Mouse (Mus musculus): ENCODE results near the gene Aff3.
A peak's percentile ranks its signal among the peaks of the same experiment; 100 is the strongest.

Gene Aff3

GRCm38 (mm10) chr1:38332919-38333318 is 331.8 kb downstream of the Aff3 start:
- DNase-seq (ENCODE audit: low spot score in 2 of 2) = peak; percentile 15 to 53

GRCm38 (mm10) chr1:38324206-38324605 is 340.5 kb downstream of the Aff3 start:
- DNase-seq (ENCODE audit: low spot score in 2 of 2) = peak; percentile 9 to 14

DNA sequence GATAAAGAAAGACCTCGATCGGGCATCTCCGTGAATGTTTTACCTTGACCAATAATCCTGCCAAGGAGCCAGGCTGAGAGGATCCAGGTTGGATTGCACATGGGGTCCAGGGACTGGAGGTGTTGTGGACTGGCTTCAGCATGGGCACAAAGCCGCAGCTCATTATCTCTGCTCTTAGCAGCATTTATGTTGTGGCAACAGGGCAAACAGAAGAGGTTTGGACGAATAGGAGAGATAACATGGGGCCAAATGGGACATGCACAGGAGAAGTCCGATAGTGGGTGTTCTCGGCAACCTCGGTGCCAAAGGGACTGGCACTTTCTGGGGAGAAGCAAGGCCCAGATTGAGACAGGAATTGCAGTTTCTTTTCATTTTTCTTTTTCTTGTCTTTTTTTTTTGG is 342.9 kb downstream of the Aff3 start:
- no peak for DNase-seq (ENCODE audit: low spot score in 2 of 2)

DNA sequence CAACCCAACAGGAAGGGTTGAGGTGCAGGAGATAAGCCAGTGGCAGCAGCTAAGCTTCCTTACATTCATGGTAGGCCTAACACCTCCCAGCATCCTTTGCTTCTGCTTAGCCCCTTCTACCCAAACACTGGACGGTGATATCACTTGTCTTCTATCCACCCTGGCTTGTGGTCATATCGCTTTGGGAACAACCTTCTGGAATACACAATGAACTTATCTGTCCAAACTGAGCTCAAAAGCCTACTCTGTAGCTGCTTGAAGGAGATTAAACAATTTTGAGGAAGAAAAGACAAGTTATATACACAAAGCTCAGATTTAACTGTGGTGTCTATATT is 343.8 kb downstream of the Aff3 start:
- DNase-seq (ENCODE audit: low spot score in 2 of 2) = no peak

- DNase-seq (ENCODE audit: low spot score in 2 of 2) = no peak
Observed at GRCm38 (mm10) chr1:38320126-38320970, 344.4 kb downstream of the Aff3 start.

DNA sequence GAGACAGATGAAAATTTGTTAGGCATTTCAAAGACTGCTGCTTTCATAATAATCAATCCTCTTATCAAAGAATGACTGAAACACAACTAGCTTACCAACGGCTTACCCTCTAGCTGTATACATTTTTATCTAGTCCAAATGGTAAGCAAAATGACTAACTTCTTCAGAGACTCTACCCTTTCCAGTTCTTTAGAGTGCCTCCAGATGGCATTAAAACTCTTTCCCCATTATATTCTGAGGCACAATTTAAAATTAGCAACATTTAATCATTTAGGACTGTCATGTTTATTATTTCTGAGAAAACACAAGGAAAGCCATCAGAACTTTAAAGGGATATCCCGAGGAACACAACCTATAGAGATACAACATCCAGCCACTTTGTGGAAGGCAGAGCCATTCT is 346.1 kb downstream of the Aff3 start:
- no peak for DNase-seq (ENCODE audit: low spot score in 2 of 2)

GRCm38 (mm10) chr1:38315992-38316391 is 348.8 kb downstream of the Aff3 start:
- no peak for DNase-seq (ENCODE audit: low spot score in 2 of 2)

DNA sequence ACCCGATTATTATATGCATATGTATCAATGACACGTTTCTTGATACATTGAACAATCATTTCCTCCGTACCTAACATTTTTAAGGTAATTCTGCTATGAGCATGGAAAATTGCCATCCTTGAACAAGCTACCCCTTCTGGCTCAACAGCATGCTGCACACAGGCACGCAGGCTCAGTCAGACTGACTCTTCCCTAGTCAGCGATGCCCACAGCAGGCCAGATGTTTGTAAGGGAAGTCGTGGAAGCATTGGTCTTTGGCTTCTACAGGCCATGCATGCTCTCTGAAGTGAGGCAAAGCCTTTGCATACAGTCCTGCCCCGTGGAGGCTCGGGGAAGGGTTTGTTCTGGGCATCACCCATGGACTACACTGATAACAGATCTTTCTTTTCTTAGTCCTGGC is 354.3 kb downstream of the Aff3 start:
- no peak for DNase-seq (ENCODE audit: low spot score in 2 of 2)

GRCm38 (mm10) chr1:38310076-38310475 is 354.7 kb downstream of the Aff3 start:
- DNase-seq (ENCODE audit: low spot score in 2 of 2) = no peak

DNA sequence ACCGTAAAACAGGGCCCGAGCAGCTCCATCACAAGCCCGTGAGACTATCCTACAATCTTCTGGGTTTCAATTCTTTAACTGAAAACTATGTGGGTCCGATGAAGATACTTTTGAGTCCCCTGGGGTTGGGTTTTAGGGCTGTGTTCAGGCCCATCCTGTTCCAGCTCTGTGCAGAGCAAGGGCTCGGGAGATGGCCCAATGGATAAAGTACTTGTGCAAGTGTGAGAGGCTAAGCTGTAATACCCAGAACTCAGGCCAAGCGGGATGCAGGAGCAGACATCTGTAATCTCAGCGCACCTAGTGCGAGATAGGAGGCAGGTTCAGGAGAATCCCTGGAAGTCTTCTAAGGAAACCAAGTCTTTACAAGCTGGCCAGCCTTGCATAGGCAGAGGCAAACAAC is 355.4 kb downstream of the Aff3 start:
- DNase-seq (ENCODE audit: low spot score in 2 of 2) = no peak

DNA sequence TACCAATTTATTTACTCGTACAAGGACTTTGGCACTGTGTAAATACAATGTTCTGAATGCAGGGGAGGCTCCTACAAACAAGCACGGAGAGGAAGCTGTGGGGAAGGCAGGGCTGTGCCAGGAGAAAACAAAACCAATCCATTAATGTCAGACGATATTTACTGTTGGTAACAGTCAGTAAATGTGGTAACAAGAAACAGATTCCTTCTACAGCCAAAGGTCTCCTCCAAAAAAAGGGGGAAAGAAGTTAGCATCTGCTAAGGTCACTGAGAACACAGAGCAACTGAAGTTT is 356.1 kb downstream of the Aff3 start:
- DNase-seq (ENCODE audit: low spot score in 2 of 2) = no peak

- DNase-seq (ENCODE audit: low spot score in 2 of 2) = no peak
Observed at GRCm38 (mm10) chr1:38307821-38308704, 356.7 kb downstream of the Aff3 start.

DNA sequence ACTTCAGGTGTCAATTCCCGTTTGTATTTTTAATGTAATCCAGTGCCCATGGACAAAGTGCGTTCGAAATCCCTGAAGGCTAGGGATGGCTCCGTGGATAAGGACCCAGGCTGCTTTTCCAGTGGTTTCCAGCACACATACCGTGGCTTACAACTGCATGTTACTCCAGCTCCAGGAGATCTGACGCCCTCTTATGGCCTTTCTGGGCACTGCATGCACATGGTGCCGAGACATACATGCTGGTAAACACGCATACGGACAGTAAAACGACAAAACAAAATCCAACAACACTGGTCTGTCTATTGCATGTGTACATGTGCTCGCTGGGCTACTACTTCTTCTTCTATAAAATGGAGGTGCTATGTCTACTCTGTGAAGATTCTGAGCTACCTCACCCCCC is 357.5 kb downstream of the Aff3 start:
- DNase-seq (ENCODE audit: low spot score in 2 of 2) = no peak

- no peak for DNase-seq (ENCODE audit: low spot score in 2 of 2)
Observed at GRCm38 (mm10) chr1:38306146-38306545, 358.6 kb downstream of the Aff3 start.

GRCm38 (mm10) chr1:38304376-38304775 is 360.4 kb downstream of the Aff3 start:
- no peak for DNase-seq (ENCODE audit: low spot score in 2 of 2)

GRCm38 (mm10) chr1:38298291-38298690 is 366.5 kb downstream of the Aff3 start:
- no peak for DNase-seq (ENCODE audit: low spot score in 2 of 2)

DNA sequence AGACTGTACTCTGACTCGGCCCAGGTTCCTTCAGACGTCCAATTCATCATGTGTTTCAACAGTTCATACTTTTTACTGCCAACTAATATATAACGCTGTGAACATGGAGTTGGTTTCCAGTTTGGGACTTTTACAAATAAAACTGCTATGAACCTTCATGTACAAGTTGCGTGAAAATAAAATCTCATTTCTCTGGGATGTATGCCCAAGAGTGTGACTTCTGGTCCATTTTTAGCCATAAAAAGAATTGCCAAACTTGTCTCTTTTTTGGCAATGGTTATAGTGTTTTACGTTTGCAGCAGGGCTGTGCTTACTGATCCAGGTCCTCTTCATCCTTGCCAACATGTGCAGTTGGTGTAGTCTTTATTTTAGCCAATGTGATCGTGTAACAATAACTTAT is 369.8 kb downstream of the Aff3 start:
- DNase-seq (ENCODE audit: low spot score in 2 of 2) = no peak

DNA sequence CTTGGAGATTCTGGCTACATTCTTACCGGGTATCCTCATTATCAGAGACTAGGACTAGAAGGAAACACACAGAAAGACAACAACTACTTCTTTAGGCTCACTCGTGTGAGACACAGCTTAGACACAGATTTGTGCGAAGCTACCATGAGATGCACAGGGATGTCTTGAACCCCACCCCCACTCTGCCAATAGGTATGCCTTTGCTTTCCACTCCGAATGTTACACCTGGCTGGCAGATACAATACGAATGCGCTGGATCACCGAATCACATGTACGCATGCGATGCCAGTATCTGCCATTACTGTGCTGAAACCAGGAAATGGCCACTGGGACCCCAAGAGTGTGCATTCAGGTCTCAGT is 370.4 kb downstream of the Aff3 start:
- DNase-seq (ENCODE audit: low spot score in 2 of 2) = no peak

- no peak for DNase-seq (ENCODE audit: low spot score in 2 of 2)
Observed at GRCm38 (mm10) chr1:38293671-38294335, 371.0 kb downstream of the Aff3 start.

DNA sequence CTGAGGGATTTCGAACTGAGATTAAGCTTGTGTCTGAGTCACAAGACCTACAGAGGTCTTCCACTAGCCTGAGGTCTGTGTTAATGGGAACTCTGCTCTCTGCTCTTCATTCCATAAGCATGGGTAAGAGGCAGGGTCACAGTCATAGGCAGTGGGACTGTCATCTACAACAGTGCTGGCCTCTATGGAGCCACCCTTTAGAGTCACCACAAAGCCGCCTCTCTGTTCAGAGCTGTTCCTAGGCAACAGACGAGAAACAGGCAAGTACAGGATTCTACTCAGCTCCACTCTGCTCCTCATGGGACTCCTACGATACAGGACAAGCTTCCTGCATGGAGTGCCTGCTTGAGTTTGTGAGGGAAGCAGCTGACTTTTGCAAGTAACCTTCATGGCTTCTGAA is 371.9 kb downstream of the Aff3 start:
- no peak for DNase-seq (ENCODE audit: low spot score in 2 of 2)

DNA sequence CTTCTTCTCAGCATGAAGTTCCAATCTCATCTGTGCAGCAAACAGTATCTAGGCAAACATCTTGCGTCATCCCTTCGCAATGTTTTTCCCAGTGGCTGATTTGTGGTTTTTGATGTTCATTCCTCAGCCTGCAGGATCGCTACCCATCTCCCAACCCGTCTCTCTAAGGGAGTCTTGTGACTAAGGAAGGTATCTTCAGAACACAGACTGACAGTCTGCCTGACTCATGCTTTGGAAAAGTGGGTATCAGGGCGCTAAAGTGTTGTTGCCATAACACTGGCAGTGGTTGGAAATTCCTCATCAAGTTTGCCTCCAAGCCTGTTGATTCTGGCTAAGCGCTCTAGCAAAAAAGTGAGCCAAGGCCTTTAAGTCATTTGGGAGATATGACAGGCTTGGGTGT is 372.8 kb downstream of the Aff3 start:
- DNase-seq (ENCODE audit: low spot score in 2 of 2) = no peak

DNA sequence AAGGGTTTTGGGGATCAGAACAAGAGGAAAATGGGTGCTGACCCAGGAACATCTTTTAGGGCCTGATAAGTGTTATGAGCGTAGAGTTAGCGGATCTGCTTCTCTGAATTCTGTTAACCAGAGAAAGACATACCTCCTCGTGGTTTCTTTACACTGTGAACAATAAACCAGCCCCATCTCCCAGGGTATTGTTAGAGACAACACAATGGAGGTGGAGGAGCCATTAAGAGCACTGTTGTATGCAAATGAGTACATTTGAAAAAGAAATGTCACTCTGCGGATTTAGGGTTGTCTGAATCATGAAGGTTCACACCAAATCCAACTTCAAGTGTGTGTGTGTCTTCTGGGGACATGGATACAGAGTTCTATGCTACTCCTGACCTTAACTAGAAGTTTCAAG is 373.3 kb downstream of the Aff3 start:
- DNase-seq (ENCODE audit: low spot score in 2 of 2) = no peak

DNA sequence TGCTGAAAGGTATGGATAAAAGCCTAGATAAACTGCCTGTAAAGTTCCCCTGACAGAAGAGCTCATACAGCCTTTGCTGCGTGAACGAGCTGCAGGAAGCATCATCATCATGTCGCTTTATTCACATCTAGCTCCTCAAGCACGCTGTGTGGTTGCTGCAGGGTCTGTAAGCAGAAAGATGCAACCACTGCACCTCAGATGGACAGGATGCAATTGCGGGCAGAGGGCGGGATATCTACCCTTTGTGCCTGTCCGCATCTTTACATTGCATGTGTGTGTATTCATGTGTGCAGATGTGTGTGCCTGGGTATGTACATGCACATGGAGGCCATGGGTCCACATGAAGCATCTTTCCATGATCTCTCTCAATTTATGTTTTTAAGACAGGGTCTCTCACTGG is 373.9 kb downstream of the Aff3 start:
- DNase-seq (ENCODE audit: low spot score in 2 of 2) = no peak
